ENCODE assay signal across 10 mouse cellular contexts in the genomic region with DNA sequence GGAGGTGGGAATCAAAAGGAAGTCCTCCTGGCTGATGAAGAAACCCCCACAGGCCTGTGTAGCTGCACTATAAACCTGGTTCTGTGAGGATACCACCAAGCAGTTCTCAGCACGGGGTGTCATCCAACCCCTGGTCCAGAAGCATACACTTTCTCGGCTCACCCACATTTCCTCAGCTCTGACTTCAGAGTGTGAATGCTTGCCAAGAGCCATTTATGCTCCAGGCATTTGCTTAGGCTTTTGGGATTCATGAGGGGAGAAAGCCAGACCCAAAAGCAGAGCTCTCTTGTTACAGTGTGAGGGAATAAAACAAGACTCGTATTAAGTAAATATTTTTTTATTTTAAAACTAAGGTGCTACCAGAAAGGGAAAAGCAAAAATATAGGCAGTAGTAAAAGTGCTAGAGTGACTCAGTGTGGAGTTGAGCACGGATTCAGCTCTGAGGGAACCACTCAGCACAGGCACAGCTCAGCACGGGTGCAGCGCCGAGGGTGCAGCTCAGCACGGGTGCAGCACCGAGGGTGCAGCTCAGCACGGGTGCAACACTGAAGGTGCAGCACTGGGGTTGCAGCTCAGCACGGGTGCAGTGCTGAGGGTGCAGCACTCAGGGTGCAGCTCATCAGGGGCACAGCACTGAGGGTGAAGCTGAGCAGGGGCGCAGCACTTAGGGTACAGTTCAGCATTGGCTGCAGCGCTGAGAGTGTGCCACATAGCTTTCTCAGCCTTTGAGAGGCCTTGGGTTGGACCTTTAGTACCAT.
DNase-seq lines count a peak whose midpoint lies in the region; ATAC-seq and TF ChIP-seq lines count a peak whose summit lies in the region.
"Had no signal": no experiment of that assay in that cellular context is flagged by ENCODE, and none has a peak within 500 bp of the region (broad histone marks: within the 10 kb centered on the region; RNA-seq: fewer than 3 reads in every experiment).

No protein-coding gene starts in this region.

- no peaks in the 10 kb centered on the region for H3K9me3 ChIP-seq in hindbrain, embryonic 14.5 days (ENCODE audit: control insufficient read depth, low read length)
- H3K9me3 ChIP-seq in hindbrain, postnatal 0 days (ENCODE audit: low read length) = no peaks in the 10 kb centered on the region
- no peaks in the 10 kb centered on the region for H3K9me3 ChIP-seq in megakaryocyte, embryonic 14.5 days
- H3K9me3 ChIP-seq in neural tube, embryonic 14.5 days (ENCODE audit: control insufficient read depth, low read length) = no peaks in the 10 kb centered on the region
- H3K9me3 ChIP-seq in liver, embryonic 11.5 days (ENCODE audit: control insufficient read depth, low read length) = no peaks in the 10 kb centered on the region
- H3K9me3 ChIP-seq: hindbrain, embryonic 12.5 days; neural tube, embryonic 12.5 days had no signal

- H3K4me2 ChIP-seq in hindbrain, embryonic 14.5 days (replicated peaks) = no peak overlapping the region
- no peak overlapping the region for H3K4me2 ChIP-seq in hindbrain, postnatal 0 days (ENCODE audit: low read depth, low read length)
- H3K4me2 ChIP-seq in neural tube, embryonic 14.5 days (ENCODE audit: low read depth, low read length) = no peak overlapping the region
- H3K4me2 ChIP-seq in liver, embryonic 11.5 days = no peak overlapping the region
- H3K4me2 ChIP-seq: hindbrain, embryonic 12.5 days; neural tube, embryonic 12.5 days had no signal

- no peak overlapping the region for H3K27ac ChIP-seq in hindbrain, embryonic 14.5 days
- no peak overlapping the region for H3K27ac ChIP-seq in hindbrain, postnatal 0 days
- no peak overlapping the region for H3K27ac ChIP-seq in neural tube, embryonic 14.5 days (ENCODE audit: low read depth, low read length)
- no peak overlapping the region for H3K27ac ChIP-seq in liver, embryonic 11.5 days (ENCODE audit: low read depth, low read length)
- H3K27ac ChIP-seq: hindbrain, embryonic 12.5 days; neural tube, embryonic 12.5 days had no signal

- H3K9ac ChIP-seq in hindbrain, embryonic 14.5 days = no peak overlapping the region
- no peak overlapping the region for H3K9ac ChIP-seq in hindbrain, postnatal 0 days (replicated peaks; ENCODE audit: low read length)
- no peak overlapping the region for H3K9ac ChIP-seq in neural tube, embryonic 14.5 days (replicated peaks; ENCODE audit: low read depth, low read length)
- H3K9ac ChIP-seq in liver, embryonic 11.5 days (ENCODE audit: low read depth, low read length) = no peak overlapping the region
- H3K9ac ChIP-seq: hindbrain, embryonic 12.5 days; neural tube, embryonic 12.5 days had no signal

- H3K36me3 ChIP-seq in hindbrain, embryonic 14.5 days (replicated peaks; ENCODE audit: control insufficient read depth, insufficient read depth) = no peaks in the 10 kb centered on the region
- H3K36me3 ChIP-seq in hindbrain, postnatal 0 days (ENCODE audit: insufficient read depth, low read length) = no peaks in the 10 kb centered on the region
- H3K36me3 ChIP-seq in megakaryocyte, embryonic 14.5 days (replicated peaks; ENCODE audit: low read length) = no peaks in the 10 kb centered on the region
- no peaks in the 10 kb centered on the region for H3K36me3 ChIP-seq in neural tube, embryonic 14.5 days (ENCODE audit: control insufficient read depth, insufficient read depth, low read length)
- no peaks in the 10 kb centered on the region for H3K36me3 ChIP-seq in liver, embryonic 11.5 days (ENCODE audit: control insufficient read depth, insufficient read depth, low read length)
- H3K36me3 ChIP-seq: hindbrain, embryonic 12.5 days; neural tube, embryonic 12.5 days had no signal

- no peak overlapping the region for H3K4me3 ChIP-seq in hindbrain, embryonic 14.5 days (replicated peaks; ENCODE audit: low read length)
- no peak overlapping the region for H3K4me3 ChIP-seq in hindbrain, postnatal 0 days (ENCODE audit: low read length)
- peak overlapping the region; percentile 62 for H3K4me3 ChIP-seq in megakaryocyte, embryonic 14.5 days (replicated peaks)
- H3K4me3 ChIP-seq in neural tube, embryonic 14.5 days (ENCODE audit: low read depth, low read length) = no peak overlapping the region
- no peak overlapping the region for H3K4me3 ChIP-seq in liver, embryonic 11.5 days (ENCODE audit: low read depth, low read length)
- H3K4me3 ChIP-seq: hindbrain, embryonic 12.5 days; neural tube, embryonic 12.5 days had no signal

- no peaks in the 10 kb centered on the region for H3K4me1 ChIP-seq in hindbrain, embryonic 14.5 days (replicated peaks; ENCODE audit: control insufficient read depth, insufficient read depth, low read length)
- no peaks in the 10 kb centered on the region for H3K4me1 ChIP-seq in hindbrain, postnatal 0 days (ENCODE audit: insufficient read depth, low read length)
- peaks cover 32% of the 10 kb centered on the region for H3K4me1 ChIP-seq in megakaryocyte, embryonic 14.5 days
- H3K4me1 ChIP-seq in neural tube, embryonic 14.5 days (ENCODE audit: control insufficient read depth, insufficient read depth, low read length) = no peaks in the 10 kb centered on the region
- no peaks in the 10 kb centered on the region for H3K4me1 ChIP-seq in liver, embryonic 11.5 days (replicated peaks; ENCODE audit: control insufficient read depth, insufficient read depth, low read length)
- H3K4me1 ChIP-seq: hindbrain, embryonic 12.5 days had no signal

- 80% methylated on average over 13 of the region's 13 CpGs for WGBS in hindbrain, embryonic 14.5 days
- 80% methylated on average over 13 of the region's 13 CpGs for WGBS in hindbrain, postnatal 0 days
- WGBS in neural tube, embryonic 14.5 days = 78% methylated on average over 13 of the region's 13 CpGs
- 77% methylated on average over 13 of the region's 13 CpGs for WGBS in liver, embryonic 11.5 days

- no peak for DNase-seq in hindbrain, embryonic 14.5 days (ENCODE audit: low spot score)
- no peak for DNase-seq in hindbrain, postnatal 0 days (ENCODE audit: low spot score)
- DNase-seq in liver, embryonic 11.5 days (ENCODE audit: low spot score) = no peak
- DNase-seq in urinary bladder, postnatal 36 days (ENCODE audit: low spot score in 2 of 2) = no peak

- H3K27me3 ChIP-seq in hindbrain, embryonic 14.5 days (ENCODE audit: control insufficient read depth, insufficient read depth, low read length) = no peaks in the 10 kb centered on the region
- H3K27me3 ChIP-seq in hindbrain, postnatal 0 days (ENCODE audit: insufficient read depth, low read length) = no peaks in the 10 kb centered on the region
- peaks cover 2% of the 10 kb centered on the region for H3K27me3 ChIP-seq in megakaryocyte, embryonic 14.5 days (replicated peaks)
- H3K27me3 ChIP-seq in neural tube, embryonic 14.5 days (ENCODE audit: control insufficient read depth, insufficient read depth, low read length) = no peaks in the 10 kb centered on the region; the same call in 1 of the 2 replicates
- H3K27me3 ChIP-seq in liver, embryonic 11.5 days (replicated peaks; ENCODE audit: control insufficient read depth, insufficient read depth, low read length) = no peaks in the 10 kb centered on the region
- H3K27me3 ChIP-seq: hindbrain, embryonic 12.5 days; neural tube, embryonic 12.5 days had no signal

- ATAC-seq in hindbrain, embryonic 14.5 days (ENCODE audit: low FRiP score) = peak; percentile 62
- no peak for ATAC-seq in hindbrain, postnatal 0 days
- no peak for ATAC-seq in megakaryocyte, adult 5-6 weeks (ENCODE audit: poor library complexity, severe bottlenecking)
- peak; percentile 20; the same call in 1 of the 2 replicates for ATAC-seq in granulocyte monocyte progenitor cell, adult 5-6 weeks (replicated peaks; ENCODE audit: poor library complexity, severe bottlenecking)
- ATAC-seq in neural tube, embryonic 14.5 days (ENCODE audit: low read depth) = peak; percentile 53
- ATAC-seq in liver, embryonic 11.5 days (replicated peaks; ENCODE audit: low FRiP score) = no peak

- no peak for TF ChIP-seq CTCF in hindbrain, postnatal 0 days (IDR thresholded peaks at IDR 0.05; ENCODE audit: low read depth)

Comparison
In these comparisons a context has a peak if more than half of its experiments do, and no peak if none do; other contexts are left out.
1. ATAC-seq: peak in hindbrain, embryonic 14.5 days (single experiment), granulocyte monocyte progenitor cell, adult 5-6 weeks (single experiment) and neural tube, embryonic 14.5 days (single experiment); none in hindbrain, postnatal 0 days (single experiment), megakaryocyte, adult 5-6 weeks (single experiment) and liver, embryonic 11.5 days (single experiment).